Mouse (Mus musculus) ES-E14 (cell line): Measurements from ENCODE around the gene Slc25a19. TPM values are rescaled to one million over a fixed set of nuclear protein-coding genes. Genes with fewer than 3 reads are reported as not detected.

Source experiments
- DNase-seq: peaks from one replicate; pipeline ENCODE4 v3.0.0-alpha.2; 2013; ENCODE audit warnings: low read depth, low spot score
- H3K27ac ChIP-seq: 2 replicates; pipeline ENCODE4 v1.5.1; 2012; ENCODE audit warnings: low read depth, mild to moderate bottlenecking, low read length, moderate library complexity, mixed read lengths; ENCODE audit not compliant: poor library complexity, insufficient read depth, severe bottlenecking
- H3K36me3 ChIP-seq: 2 replicates; pipeline ENCODE4 v1.6.1; 2012; ENCODE audit warnings: mild to moderate bottlenecking, low read length, moderate library complexity, mixed read lengths; ENCODE audit not compliant: control insufficient read depth, poor library complexity, insufficient read depth, severe bottlenecking
- H3K4me1 ChIP-seq, 2 experiments: fragments of 150-350 bp in 1 of 2; sonication (generic) in 1 of 2; 2 replicates each; pipeline ENCODE4 v1.6.1; 2012; ENCODE audit warnings: low read length in 2 of 2, mild to moderate bottlenecking in 1 of 2, mixed read lengths in 1 of 2; ENCODE audit not compliant: control insufficient read depth in 2 of 2, insufficient read depth in 2 of 2, poor library complexity in 1 of 2
- H3K4me3 ChIP-seq, 2 experiments: fragments of 150-350 bp in 1 of 2; sonication (generic) in 1 of 2; 2 replicates each; pipeline ENCODE4 v1.5.1; 2012; ENCODE audit warnings: low read length in 2 of 2, low read depth in 1 of 2, mild to moderate bottlenecking in 1 of 2, mixed read lengths in 1 of 2; ENCODE audit not compliant: insufficient read depth in 1 of 2, poor library complexity in 1 of 2, severe bottlenecking in 1 of 2
- H3K9ac ChIP-seq: 2 replicates; pipeline ENCODE4 v1.6.1; 2012; ENCODE audit warnings: low read depth, mild to moderate bottlenecking, low read length, mixed read lengths; ENCODE audit not compliant: poor library complexity, insufficient read depth, severe bottlenecking
- H3K9me3 ChIP-seq: fragments of 150-350 bp; sonication (generic); 2 replicates; pipeline ENCODE4 v1.6.1; 2012; ENCODE audit warnings: low read depth, mild to moderate bottlenecking, low read length; ENCODE audit not compliant: control insufficient read depth, insufficient read depth
- CHD2 ChIP-seq: IDR thresholded peaks from 2 replicates; pipeline ENCODE4 v1.6.1; 2014; ENCODE audit warnings: mild to moderate bottlenecking, low read depth, low read length, inconsistent platforms
- HCFC1 ChIP-seq: IDR thresholded peaks from 2 replicates; pipeline ENCODE4 v1.6.1; 2012; ENCODE audit warnings: low read length, inconsistent platforms, borderline replicate concordance; ENCODE audit not compliant: insufficient read depth
- MAFK ChIP-seq: IDR thresholded peaks from 2 replicates; pipeline ENCODE4 v1.6.1; 2014; ENCODE audit warnings: mild to moderate bottlenecking, low read depth, low read length, inconsistent platforms; ENCODE audit not compliant: insufficient read depth
- ZC3H11A ChIP-seq: IDR thresholded peaks from 2 replicates; pipeline ENCODE4 v1.6.1; 2012; ENCODE audit warnings: low read depth, mild to moderate bottlenecking, inconsistent platforms, low read length, borderline replicate concordance
- ZNF384 ChIP-seq: IDR thresholded peaks from 2 replicates; pipeline ENCODE4 v1.6.1; 2012; ENCODE audit warnings: low read depth, low read length, inconsistent platforms
- in situ Hi-C, 2 experiments: fragments of 600-800 bp; cut with MboI; formaldehyde crosslinking; loops; one replicate each; pipeline ENCODE4 v1.15.1; 2025; ENCODE audit warnings: low sequenced_read_pairs in 2 of 2, inconsistent platforms in 1 of 2; ENCODE audit not compliant: unreplicated experiment in 2 of 2
- total RNA-seq: library from RNA; depleted of rRNA; stranded (reverse); fragments of 300-350 nt; gene quantifications from 2 replicates; pipeline ENCODE4 v1.2.3, GENCODE M21; 2012

The Slc25a19 gene
- total RNA-seq, 1 experiment = 23.6 TPM

GRCm38 (mm10) chr11:115636960-115637359 lies 8.9 kb upstream of the Slc25a19 start:
- no peak for TF ChIP-seq CHD2
- no peak for TF ChIP-seq HCFC1
- no peak for TF ChIP-seq ZNF384
- TF ChIP-seq ZC3H11A = no peak
- TF ChIP-seq MAFK = no peak
- no peaks in the 10 kb centered on the region for H3K36me3 ChIP-seq
- H3K27ac ChIP-seq = no peak overlapping the region
- H3K4me3 ChIP-seq = no peak overlapping the region
- H3K9ac ChIP-seq = peak overlapping the region; percentile 14; the same call in 1 of the 2 replicates
- H3K9me3 ChIP-seq = no peaks in the 10 kb centered on the region
- no peak for DNase-seq
- H3K4me1 ChIP-seq = peaks cover 3 to 39% of the 10 kb centered on the region in 2 experiments
- in situ Hi-C loops = no loop called here

GRCm38 (mm10) chr11:115635484-115635883 lies 7.4 kb upstream of the Slc25a19 start:
- Histone ChIP-seq H3K4me3 (no peak overlapping the region), H3K36me3 (no peaks in the 10 kb centered on the region), H3K27ac (no peak overlapping the region), H3K9me3 (no peaks in the 10 kb centered on the region), H3K9ac (no peak overlapping the region), H3K4me1 (peaks cover 5 to 28% of the 10 kb centered on the region in 2 experiments; a peak in 3 of 4 replicates)
- no peak for DNase-seq
- in situ Hi-C loops = no loop called here
- TF ChIP-seq HCFC1 (no peak), CHD2 (no peak), MAFK (no peak), ZC3H11A (no peak), ZNF384 (no peak)

- in situ Hi-C loops = no loop called here
- Histone ChIP-seq H3K9ac (no peak overlapping the region), H3K27ac (no peak overlapping the region), H3K9me3 (no peaks in the 10 kb centered on the region), H3K36me3 (no peaks in the 10 kb centered on the region), H3K4me1 (peaks cover 5 to 27% of the 10 kb centered on the region in 2 experiments; a peak in 3 of 4 replicates), H3K4me3 (no peak overlapping the region)
- no peak for TF ChIP-seq ZNF384
- no peak for TF ChIP-seq CHD2
- no peak for TF ChIP-seq ZC3H11A
- no peak for TF ChIP-seq MAFK
- TF ChIP-seq HCFC1 = no peak
- DNase-seq = no peak
Observed at GRCm38 (mm10) chr11:115635041-115635440, 6.9 kb upstream of the Slc25a19 start.

GRCm38 (mm10) chr11:115634109-115634508 lies 6.0 kb upstream of the Slc25a19 start:
- TF ChIP-seq CHD2 = no peak
- no peak for TF ChIP-seq HCFC1
- no peak for TF ChIP-seq ZNF384
- TF ChIP-seq ZC3H11A = no peak
- no peak for TF ChIP-seq MAFK
- Histone ChIP-seq H3K36me3 (no peaks in the 10 kb centered on the region), H3K27ac (no peak overlapping the region), H3K9ac (no peak overlapping the region), H3K4me1 (peaks cover 5 to 23% of the 10 kb centered on the region in 2 experiments; a peak in 3 of 4 replicates), H3K9me3 (no peaks in the 10 kb centered on the region), H3K4me3 (no peak overlapping the region)
- DNase-seq = no peak
- in situ Hi-C loops = loop anchor here in 1 of 2 experiments (5.0 kb wide), 1 partner anchor 83 kb away; no protein-coding TSS in a partner anchor

GRCm38 (mm10) chr11:115632862-115633261 lies 4.8 kb upstream of the Slc25a19 start:
- Histone ChIP-seq H3K4me1 (peaks cover 5 to 20% of the 10 kb centered on the region in 2 experiments; a peak in 3 of 4 replicates), H3K4me3 (no peak overlapping the region), H3K9me3 (no peaks in the 10 kb centered on the region), H3K36me3 (no peaks in the 10 kb centered on the region), H3K27ac (no peak overlapping the region), H3K9ac (no peak overlapping the region)
- in situ Hi-C loops = loop anchor here in 1 of 2 experiments (5.0 kb wide), 1 partner anchor 84 kb away; no protein-coding TSS in a partner anchor
- TF ChIP-seq MAFK = no peak
- TF ChIP-seq ZNF384 = no peak
- no peak for TF ChIP-seq CHD2
- TF ChIP-seq ZC3H11A = no peak
- no peak for TF ChIP-seq HCFC1
- DNase-seq = no peak
